Mouse (Mus musculus) forebrain, embryonic 15.5 days (tissue): ENCODE measurements around the gene Lilr4b. TPM values are rescaled to one million over a fixed set of nuclear protein-coding genes. Genes with fewer than 3 reads are reported as not detected.
"Not testable (repeated sequence)": the region's sequence is repeated elsewhere in the genome, so short reads cannot be mapped to it uniquely, and the experiment has no call there.

Experiments
- ATAC-seq: fragments of 200-750 bp; cut with Nextera tagmentation; replicated peaks from 2 replicates; pipeline ENCODE4 v1.8.0; 2017; ENCODE audit warnings: mild to moderate bottlenecking, moderate TSS enrichment, moderate library complexity
- H3K27ac ChIP-seq: fragments of 300-500 bp; sonication (generic); replicated peaks from 2 replicates; pipeline ENCODE4 v1.5.1; 2015; ENCODE audit warnings: mild to moderate bottlenecking, inconsistent platforms
- H3K27me3 ChIP-seq: fragments of 300-500 bp; sonication (generic); 2 replicates; pipeline ENCODE4 v1.6.1; 2015; ENCODE audit warnings: inconsistent platforms
- H3K36me3 ChIP-seq: fragments of 300-500 bp; sonication (generic); 2 replicates; pipeline ENCODE4 v1.6.1; 2015; ENCODE audit warnings: mild to moderate bottlenecking, inconsistent platforms
- H3K4me1 ChIP-seq: fragments of 300-500 bp; sonication (generic); 2 replicates; pipeline ENCODE4 v1.6.1; 2015; ENCODE audit warnings: inconsistent platforms
- H3K4me2 ChIP-seq: fragments of 300-500 bp; sonication (generic); replicated peaks from 2 replicates; pipeline ENCODE4 v1.6.1; 2015; ENCODE audit warnings: mild to moderate bottlenecking, inconsistent platforms
- H3K4me3 ChIP-seq: fragments of 300-500 bp; sonication (generic); 2 replicates; pipeline ENCODE4 v1.5.1; 2015; ENCODE audit warnings: mild to moderate bottlenecking, inconsistent platforms
- H3K9ac ChIP-seq: fragments of 300-500 bp; sonication (generic); replicated peaks from 2 replicates; pipeline ENCODE4 v1.6.1; 2015; ENCODE audit warnings: mild to moderate bottlenecking, inconsistent platforms
- H3K9me3 ChIP-seq: fragments of 300-500 bp; sonication (generic); 2 replicates; pipeline ENCODE4 v1.6.1; 2016; ENCODE audit warnings: inconsistent platforms
- WGBS: fragments of 180-500 bp; shearing (Covaris S2); methylation state at CpG from one replicate; pipeline ENCODE4 v1.1.7; 2015; ENCODE audit warnings: mixed read lengths; 5-methylcytosine and 5-hydroxymethylcytosine counted together
- polyA plus RNA-seq: library from polyadenylated mRNA; unstranded; fragments of >200 nt; fragmentation: Nextera tagmentation; extraction: Ambion mirVana; gene quantifications from 2 replicates; pipeline ENCODE4 v1.2.1, GENCODE M21; 2015

The Lilr4b gene
- not detected in 2 replicates for polyA plus RNA-seq

GRCm38 (mm10) chr10:51480397-51480796 lies at the start of gene Lilr4b, which contains the start of gene Gm49339:
Gene Lilr4b (plus strand): TSS chr10:51480632.
Gene Gm49339 (plus strand): TSS chr10:51480612.
- H3K27me3 ChIP-seq, H3K4me3 ChIP-seq, H3K36me3 ChIP-seq, ATAC-seq, H3K4me1 ChIP-seq, H3K27ac ChIP-seq, H3K9me3 ChIP-seq, H3K4me2 ChIP-seq, H3K9ac ChIP-seq: not testable (repeated sequence)
- 93% methylated on average over 1 of the region's 3 CpGs for WGBS

GRCm38 (mm10) chr10:51432940-51433339 lies 47.5 kb upstream of the Lilr4b start:
- Histone ChIP-seq H3K27me3 (no peaks in the 10 kb centered on the region), H3K27ac (no peak overlapping the region), H3K9ac (no peak overlapping the region), H3K36me3 (no peaks in the 10 kb centered on the region), H3K4me1 (no peaks in the 10 kb centered on the region), H3K4me2 (no peak overlapping the region), H3K4me3 (no peak overlapping the region), H3K9me3 (no peaks in the 10 kb centered on the region)
- no peak for ATAC-seq

GRCm38 (mm10) chr10:51435684-51436083 lies 44.7 kb upstream of the Lilr4b start:
- Histone ChIP-seq H3K9me3 (no peaks in the 10 kb centered on the region), H3K4me3 (no peak overlapping the region), H3K27me3 (no peaks in the 10 kb centered on the region), H3K4me2 (no peak overlapping the region), H3K4me1 (no peaks in the 10 kb centered on the region), H3K36me3 (no peaks in the 10 kb centered on the region), H3K27ac (no peak overlapping the region), H3K9ac (no peak overlapping the region)
- WGBS: 86% methylated on average over 3 of the region's 3 CpGs
- no peak for ATAC-seq

GRCm38 (mm10) chr10:51451610-51452009 lies 28.8 kb upstream of the Lilr4b start:
- no peak for ATAC-seq
- WGBS: 80% methylated on average over 4 of the region's 4 CpGs
- no peak overlapping the region for H3K9ac ChIP-seq

GRCm38 (mm10) chr10:51453616-51454298 lies 26.7 kb upstream of the Lilr4b start:
- H3K27me3 ChIP-seq: no peaks in the 10 kb centered on the region
- no peak for ATAC-seq
- no peak overlapping the region for H3K9ac ChIP-seq
- no peak overlapping the region for H3K27ac ChIP-seq
- no peak overlapping the region for H3K4me2 ChIP-seq
- no peaks in the 10 kb centered on the region for H3K36me3 ChIP-seq
- no peaks in the 10 kb centered on the region for H3K4me1 ChIP-seq
- 89% methylated on average over 1 of the region's 1 CpGs for WGBS
- H3K9me3 ChIP-seq: no peaks in the 10 kb centered on the region
- no peak overlapping the region for H3K4me3 ChIP-seq

More at GRCm38 (mm10) chr10:51451610-51452009, 28.8 kb upstream of the Lilr4b start:
- no peaks in the 10 kb centered on the region for H3K36me3 ChIP-seq
- H3K4me1 ChIP-seq: no peaks in the 10 kb centered on the region
- no peaks in the 10 kb centered on the region for H3K27me3 ChIP-seq
- no peaks in the 10 kb centered on the region for H3K9me3 ChIP-seq
- H3K27ac ChIP-seq: no peak overlapping the region
- no peak overlapping the region for H3K4me2 ChIP-seq
- no peak overlapping the region for H3K4me3 ChIP-seq

GRCm38 (mm10) chr10:51454365-51454764 lies 26.1 kb upstream of the Lilr4b start:
- H3K4me2 ChIP-seq: no peak overlapping the region
- ATAC-seq: no peak
- H3K9ac ChIP-seq: no peak overlapping the region
- no peak overlapping the region for H3K4me3 ChIP-seq
- H3K27ac ChIP-seq: no peak overlapping the region
- H3K27me3 ChIP-seq: no peaks in the 10 kb centered on the region
- H3K36me3 ChIP-seq: no peaks in the 10 kb centered on the region
- no peaks in the 10 kb centered on the region for H3K4me1 ChIP-seq
- H3K9me3 ChIP-seq: no peaks in the 10 kb centered on the region
- WGBS: 93% methylated on average over 1 of the region's 1 CpGs

- 92% methylated on average over 1 of the region's 1 CpGs for WGBS
- H3K4me2 ChIP-seq: no peak overlapping the region
- ATAC-seq: no peak
- H3K9me3 ChIP-seq: no peaks in the 10 kb centered on the region
- no peak overlapping the region for H3K4me3 ChIP-seq
- no peaks in the 10 kb centered on the region for H3K27me3 ChIP-seq
- H3K4me1 ChIP-seq: no peaks in the 10 kb centered on the region
- H3K9ac ChIP-seq: no peak overlapping the region
- H3K27ac ChIP-seq: no peak overlapping the region
- H3K36me3 ChIP-seq: no peaks in the 10 kb centered on the region
These were observed 24.7 kb upstream of the Lilr4b start for GRCm38 (mm10) chr10:51455762-51456161.

GRCm38 (mm10) chr10:51456369-51456768 lies 24.1 kb upstream of the Lilr4b start:
- ATAC-seq: no peak
- Histone ChIP-seq H3K4me1 (no peaks in the 10 kb centered on the region), H3K9me3 (no peaks in the 10 kb centered on the region), H3K4me3 (no peak overlapping the region), H3K27me3 (no peaks in the 10 kb centered on the region), H3K4me2 (no peak overlapping the region), H3K36me3 (no peaks in the 10 kb centered on the region), H3K27ac (no peak overlapping the region), H3K9ac (no peak overlapping the region)
- WGBS: 88% methylated on average over 4 of the region's 4 CpGs

GRCm38 (mm10) chr10:51463800-51464199 lies 16.6 kb upstream of the Lilr4b start:
- 16% methylated on average over 4 of the region's 4 CpGs for WGBS

GRCm38 (mm10) chr10:51490691-51491090 lies 10.3 kb downstream of the Lilr4b start, which contains the start of gene Lilrb4a:
Gene Lilrb4a (plus strand): TSS chr10:51490956.
- H3K27ac ChIP-seq, H3K9ac ChIP-seq, H3K9me3 ChIP-seq, H3K36me3 ChIP-seq, ATAC-seq, H3K27me3 ChIP-seq, H3K4me3 ChIP-seq, H3K4me1 ChIP-seq, H3K4me2 ChIP-seq: not testable (repeated sequence)
- WGBS: no CpG with 5 or more reads among the region's 2 CpGs

More at GRCm38 (mm10) chr10:51463800-51464199, 16.6 kb upstream of the Lilr4b start:
- not testable (repeated sequence) for H3K4me1 ChIP-seq, H3K36me3 ChIP-seq, H3K4me3 ChIP-seq, H3K9me3 ChIP-seq, H3K27me3 ChIP-seq, H3K27ac ChIP-seq, ATAC-seq, H3K9ac ChIP-seq, H3K4me2 ChIP-seq

GRCm38 (mm10) chr10:51520021-51520420 lies 39.6 kb downstream of the Lilr4b start:
- Histone ChIP-seq H3K27ac (no peak overlapping the region), H3K27me3 (no peaks in the 10 kb centered on the region), H3K4me1 (no peaks in the 10 kb centered on the region), H3K4me2 (no peak overlapping the region), H3K36me3 (no peaks in the 10 kb centered on the region), H3K4me3 (no peak overlapping the region), H3K9me3 (no peaks in the 10 kb centered on the region), H3K9ac (no peak overlapping the region)
- no peak for ATAC-seq

GRCm38 (mm10) chr10:51521453-51521852 lies 41.0 kb downstream of the Lilr4b start:
- no peaks in the 10 kb centered on the region for H3K36me3 ChIP-seq
- H3K9ac ChIP-seq: no peak overlapping the region
- no peak overlapping the region for H3K4me3 ChIP-seq
- H3K4me2 ChIP-seq: no peak overlapping the region
- no peak for ATAC-seq
- H3K4me1 ChIP-seq: no peaks in the 10 kb centered on the region
- no peaks in the 10 kb centered on the region for H3K9me3 ChIP-seq
- no peaks in the 10 kb centered on the region for H3K27me3 ChIP-seq
- H3K27ac ChIP-seq: no peak overlapping the region

GRCm38 (mm10) chr10:51526090-51526489 lies 45.7 kb downstream of the Lilr4b start:
- no peak for ATAC-seq
- Histone ChIP-seq H3K27ac (no peak overlapping the region), H3K27me3 (no peaks in the 10 kb centered on the region), H3K4me3 (no peak overlapping the region), H3K4me2 (no peak overlapping the region), H3K9me3 (no peaks in the 10 kb centered on the region), H3K9ac (no peak overlapping the region), H3K36me3 (no peaks in the 10 kb centered on the region), H3K4me1 (no peaks in the 10 kb centered on the region)
- WGBS: 74% methylated on average over 7 of the region's 7 CpGs
